Mouse (Mus musculus): ENCODE results near the gene Dgcr6.

GRCm38 (mm10) chr16:18048071-18048470 is 4.6 kb upstream of the Dgcr6 start:
- no peak for TF ChIP-seq CTCF (IDR thresholded peaks at IDR 0.05; ENCODE audit: insufficient read depth, low read depth, low read length)
- no peak for TF ChIP-seq POLR2A (IDR thresholded peaks at IDR 0.05; ENCODE audit: insufficient read depth, low read depth, low read length)
